Mouse (Mus musculus) ES-Bruce4 (cell line): Measurements from ENCODE around the gene Ddx17.

Experiments used
- CTCF ChIP-seq: IDR thresholded peaks from one replicate; pipeline ENCODE4 v1.8.1; 2011; ENCODE audit warnings: low read depth, low read length
- EP300 ChIP-seq: IDR thresholded peaks from 2 replicates; pipeline ENCODE4 v1.6.1; 2011; ENCODE audit warnings: low read depth, low read length; ENCODE audit not compliant: insufficient read depth
- POLR2A ChIP-seq: IDR thresholded peaks from one replicate; pipeline ENCODE4 v1.8.1; 2011; ENCODE audit warnings: low read length; ENCODE audit not compliant: insufficient read depth

DNA sequence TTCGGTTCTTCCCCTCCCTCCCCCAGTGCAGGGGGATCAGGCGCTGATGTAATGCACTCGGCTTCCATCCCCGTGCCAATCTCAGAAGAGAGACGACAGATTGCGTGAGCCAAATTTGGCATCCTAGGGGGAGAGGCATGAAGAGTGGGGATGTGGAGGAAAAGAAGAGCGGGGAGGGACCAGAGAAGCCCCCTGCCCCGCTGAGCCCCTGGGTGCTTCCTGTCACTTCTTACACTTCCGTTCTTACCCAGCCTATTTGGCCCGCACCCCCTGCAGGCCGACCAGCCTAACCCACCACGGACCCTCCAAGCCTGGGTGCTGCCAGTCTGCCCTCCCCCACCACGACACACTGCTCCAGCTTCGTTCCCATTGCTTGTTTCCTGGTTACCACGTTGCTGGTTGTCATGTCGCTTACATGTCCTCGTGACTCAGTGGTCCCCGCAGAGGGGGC, 43.6 kb downstream of the Ddx17 start:
- TF ChIP-seq CTCF, result no peak
- TF ChIP-seq POLR2A, result no peak
- TF ChIP-seq EP300, result no peak
